Mouse (Mus musculus) telencephalon, adult 2 months (tissue): Measurements from ENCODE around the gene Cand1.

Experiments used
- DNase-seq: peaks from one replicate; pipeline ENCODE4 v3.0.0-alpha.2; 2011; ENCODE audit warnings: low read depth, low spot score

The Cand1 gene

DNA sequence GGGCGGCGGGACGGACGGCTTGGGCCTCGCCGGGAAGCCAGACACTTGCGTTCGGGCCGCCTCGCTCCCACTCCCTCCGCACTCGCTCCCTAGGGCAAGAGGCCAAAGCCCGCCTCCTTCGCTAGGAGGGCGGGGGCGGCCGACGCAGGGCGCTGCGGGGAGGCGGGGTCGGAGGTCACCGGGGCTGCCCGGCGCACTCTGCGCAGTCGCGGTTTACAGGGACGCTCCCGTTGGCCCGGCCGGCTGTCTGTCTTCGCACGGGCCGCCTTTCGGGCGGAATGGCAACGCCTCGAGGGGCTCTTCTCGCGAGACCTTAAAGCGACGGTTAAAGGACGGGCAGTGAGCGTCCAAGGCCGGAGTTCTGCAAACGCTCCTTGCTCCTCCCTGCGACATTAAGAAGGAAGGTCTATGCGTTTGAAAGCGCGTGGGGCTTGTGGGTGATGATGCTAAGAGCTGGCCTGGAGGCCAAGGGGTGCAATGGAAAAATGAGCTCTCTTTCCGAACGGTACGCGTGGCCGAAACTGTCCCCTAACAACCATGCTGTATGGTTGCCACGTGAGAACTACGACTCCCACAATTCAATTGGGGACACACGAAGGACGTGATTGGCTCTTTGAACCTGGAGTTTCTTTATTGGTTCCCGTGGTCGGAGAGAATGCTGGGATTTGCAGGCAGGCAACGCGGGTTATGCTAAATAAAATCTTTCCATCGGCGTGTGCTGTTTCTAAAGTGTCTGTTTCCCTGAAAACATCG lies at the start of gene Cand1:
Cand1 (minus strand) TSS at position 87 of the 753 bp plus-strand sequence.
- peak; percentile 99 for DNase-seq

- no peak for DNase-seq
Measured at GRCm38 (mm10) chr10:119278871-119279270, 39.0 kb upstream of the Cand1 start.

- no peak for DNase-seq
Measured at GRCm38 (mm10) chr10:119274333-119274732, 34.5 kb upstream of the Cand1 start.

GRCm38 (mm10) chr10:119272536-119272935 lies 32.7 kb upstream of the Cand1 start:
- no peak for DNase-seq

GRCm38 (mm10) chr10:119272005-119272404 lies 32.1 kb upstream of the Cand1 start:
- no peak for DNase-seq

DNA sequence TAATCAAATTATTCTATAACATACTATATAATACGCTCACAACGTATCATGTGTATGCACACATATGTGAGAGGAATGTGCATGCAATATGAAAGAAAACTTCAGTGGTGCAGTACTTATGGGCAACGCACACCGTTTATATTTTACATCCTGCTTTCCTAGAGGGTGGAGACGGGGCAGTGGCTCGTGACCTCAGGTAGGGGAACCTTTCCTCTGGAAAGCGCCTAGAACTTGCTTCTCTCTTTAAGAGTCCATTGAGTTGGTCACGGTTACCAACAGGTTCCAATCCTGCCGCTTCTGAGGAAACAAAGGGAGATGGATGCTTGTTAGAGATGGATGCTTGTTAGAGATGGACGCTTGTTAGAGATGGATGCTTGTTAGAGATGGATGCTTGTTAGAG lies 31.2 kb upstream of the Cand1 start:
- no peak for DNase-seq

GRCm38 (mm10) chr10:119270384-119270985 lies 30.6 kb upstream of the Cand1 start:
- DNase-seq, result no peak

GRCm38 (mm10) chr10:119264761-119265160 lies 24.9 kb upstream of the Cand1 start:
- no peak for DNase-seq

DNA sequence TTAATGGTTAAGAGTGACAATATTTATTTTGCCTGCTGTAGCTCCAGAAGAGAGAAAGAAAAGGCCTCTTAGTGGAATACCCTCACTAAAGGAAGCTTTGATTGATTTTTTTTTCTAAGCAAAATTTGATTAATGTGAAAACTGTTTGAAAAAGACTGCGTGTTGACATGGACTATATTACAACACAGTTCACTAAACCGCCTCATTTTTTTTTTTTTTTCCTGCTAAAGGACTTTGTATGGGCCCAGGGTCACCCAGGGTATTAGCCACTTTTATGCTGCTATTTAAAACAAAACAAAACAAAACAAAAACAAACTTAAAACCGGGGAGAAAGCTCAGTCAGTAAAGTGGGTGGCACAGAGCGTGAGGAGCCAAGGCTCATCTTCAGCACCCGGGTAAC lies 23.0 kb upstream of the Cand1 start:
- DNase-seq, result no peak

DNA sequence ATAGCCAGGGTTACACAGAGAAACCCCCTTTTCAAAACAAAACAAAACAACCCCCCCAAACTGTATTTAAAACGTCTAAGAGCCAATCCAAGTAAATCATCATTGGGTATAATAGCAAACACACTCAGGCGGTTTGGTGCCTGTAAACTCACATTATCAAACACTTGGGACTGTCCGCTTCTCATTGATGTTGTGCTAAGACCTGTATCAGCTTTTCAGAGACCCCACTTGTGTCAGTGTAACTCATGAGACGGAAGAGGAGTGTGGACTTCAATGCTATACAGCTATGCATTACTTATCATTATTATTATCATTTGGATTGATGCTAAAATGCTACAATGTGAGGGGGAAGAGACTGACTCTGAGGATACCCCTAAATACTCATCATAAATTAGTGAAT lies 18.0 kb upstream of the Cand1 start:
- DNase-seq, result no peak

GRCm38 (mm10) chr10:119244146-119244545 lies 4.3 kb upstream of the Cand1 start:
- no peak for DNase-seq

DNA sequence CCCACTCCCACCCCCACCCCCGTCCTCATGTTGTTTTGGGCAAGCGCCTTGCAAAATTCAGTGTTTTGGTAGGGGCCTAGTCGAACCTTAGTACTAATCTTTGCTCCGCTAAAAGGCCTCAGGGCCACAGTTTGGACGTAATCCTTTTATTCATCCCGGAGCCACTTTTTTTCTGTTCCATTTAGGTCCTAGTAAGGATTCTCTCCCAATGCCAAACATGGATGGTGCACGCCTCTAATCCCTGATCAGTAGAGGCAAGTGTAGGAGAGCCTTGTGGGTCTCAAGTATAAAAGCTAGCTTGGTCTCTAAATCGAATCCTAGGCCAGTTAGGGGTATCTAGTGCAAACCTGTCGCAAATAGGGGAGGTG lies 851 bp upstream of the Cand1 start:
- no peak for DNase-seq

- DNase-seq, result no peak
Measured at GRCm38 (mm10) chr10:119239633-119239968, 254 bp downstream of the Cand1 start.

- DNase-seq, result no peak
Measured at GRCm38 (mm10) chr10:119238985-119239631, 747 bp downstream of the Cand1 start.

DNA sequence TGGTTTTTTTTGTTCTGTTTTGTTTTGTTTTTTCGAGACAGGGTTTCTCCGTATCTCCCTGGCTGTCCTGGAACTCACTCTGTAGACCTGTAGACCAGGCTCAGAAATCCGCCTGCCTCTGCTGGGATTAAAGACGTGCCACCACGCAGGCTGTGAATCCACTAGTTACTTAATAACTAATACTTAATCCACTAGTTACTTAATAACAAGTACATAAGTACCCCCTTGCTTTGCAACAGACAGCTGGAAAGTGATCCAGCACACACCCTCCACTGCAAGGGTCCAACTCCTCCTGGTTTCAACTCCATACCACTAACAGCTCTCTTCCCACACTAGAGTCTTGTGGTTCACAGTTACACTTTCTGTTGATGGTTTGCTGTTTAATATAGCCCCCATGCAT lies 8.3 kb downstream of the Cand1 start:
- DNase-seq, result no peak

DNA sequence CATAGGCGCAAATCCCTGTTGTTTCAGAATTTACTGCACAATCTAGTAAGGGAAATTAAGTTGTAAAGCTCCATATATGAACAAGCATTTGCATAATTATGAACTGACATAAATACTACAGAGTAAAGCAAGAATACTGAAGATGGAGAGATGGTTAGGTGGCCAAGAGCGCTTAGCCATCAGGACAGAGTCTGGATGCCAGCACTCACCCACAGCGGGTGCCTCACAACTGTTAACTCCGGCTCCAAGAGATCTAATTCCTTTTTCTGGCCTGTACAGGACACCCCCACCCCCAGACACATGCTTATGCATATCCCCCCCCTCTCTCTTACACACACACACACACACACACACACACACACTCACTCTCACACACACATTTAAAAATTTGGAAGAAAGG lies 9.2 kb downstream of the Cand1 start:
- DNase-seq, result no peak

- DNase-seq, result no peak
Measured at GRCm38 (mm10) chr10:119230074-119230669, 9.7 kb downstream of the Cand1 start.

GRCm38 (mm10) chr10:119223686-119224085 lies 16.2 kb downstream of the Cand1 start:
- no peak for DNase-seq

DNA sequence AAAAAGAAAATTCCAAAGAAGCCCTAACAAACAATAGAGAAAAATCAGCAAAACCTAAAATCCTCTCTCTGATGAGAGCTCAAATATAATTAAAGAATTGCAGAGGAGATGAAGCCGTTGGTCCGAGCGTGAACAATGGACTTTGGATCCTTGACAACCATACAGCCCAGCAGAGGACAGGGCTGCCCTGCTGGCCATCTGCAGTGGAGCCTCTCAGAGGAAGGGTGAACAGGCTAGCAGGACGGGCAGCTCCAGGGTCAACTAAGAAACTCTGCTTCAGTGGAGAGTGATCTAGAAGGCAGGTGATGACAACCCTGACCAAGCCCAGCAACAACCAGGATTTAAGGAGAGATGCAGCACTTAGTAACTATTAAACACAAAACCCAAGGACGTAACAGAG lies 18.2 kb downstream of the Cand1 start:
- no peak for DNase-seq

DNA sequence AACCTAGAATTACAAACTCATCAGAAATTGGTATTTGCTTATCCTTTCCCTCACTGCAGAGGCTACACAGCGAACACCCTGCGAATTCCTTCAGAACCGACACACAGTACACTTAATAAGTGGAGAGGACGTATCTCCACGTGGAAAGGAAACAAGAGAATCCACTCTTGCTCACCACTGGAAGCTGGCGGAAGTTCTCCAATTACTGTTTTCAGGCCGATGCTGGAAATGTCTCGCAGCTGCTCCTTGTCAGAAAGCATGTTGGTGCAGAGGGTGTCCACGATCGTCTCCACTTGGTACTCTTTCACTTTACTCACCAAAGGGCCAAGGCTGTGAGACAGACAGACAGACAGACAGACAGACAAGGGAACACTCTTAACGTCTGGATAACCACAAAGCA lies 20.4 kb downstream of the Cand1 start:
- DNase-seq, result no peak

DNA sequence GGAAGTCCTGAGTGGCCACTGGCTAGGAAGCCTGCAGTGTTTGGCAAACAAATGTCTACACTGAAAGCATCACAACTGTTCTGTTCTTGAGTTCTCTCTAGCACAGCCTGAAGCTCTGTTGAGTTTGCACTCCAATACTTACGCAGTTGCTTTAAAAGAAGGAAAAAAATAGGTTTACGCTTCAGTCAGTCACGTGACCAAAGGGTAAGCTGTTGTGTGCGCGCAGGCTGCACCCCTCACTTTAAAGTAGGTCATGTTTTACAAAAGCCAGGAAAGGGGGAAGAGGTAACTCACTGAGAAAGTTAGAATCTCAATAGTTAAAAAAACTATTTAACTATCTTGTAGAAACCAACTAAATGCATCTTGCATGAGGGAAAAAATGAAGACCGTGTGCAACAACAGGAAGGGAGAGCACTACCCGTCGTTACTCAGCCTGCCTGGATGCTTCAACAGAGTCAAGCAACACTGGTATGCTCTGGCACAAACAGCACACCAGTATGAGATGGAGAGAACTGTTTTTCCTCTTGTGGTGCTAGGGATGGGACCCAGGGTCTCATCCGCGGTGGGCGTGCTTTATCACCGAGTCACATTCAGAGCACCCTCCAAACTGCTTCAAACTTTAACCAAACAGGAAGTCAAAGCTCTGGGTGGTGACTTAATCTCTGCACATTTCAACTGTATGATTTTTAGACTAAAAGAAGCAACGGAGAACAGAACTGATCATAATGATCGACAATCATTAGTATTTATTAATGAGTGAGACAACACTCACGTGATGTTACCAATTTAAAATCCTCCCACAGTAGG lies 21.4 kb downstream of the Cand1 start:
- DNase-seq, result no peak

DNA sequence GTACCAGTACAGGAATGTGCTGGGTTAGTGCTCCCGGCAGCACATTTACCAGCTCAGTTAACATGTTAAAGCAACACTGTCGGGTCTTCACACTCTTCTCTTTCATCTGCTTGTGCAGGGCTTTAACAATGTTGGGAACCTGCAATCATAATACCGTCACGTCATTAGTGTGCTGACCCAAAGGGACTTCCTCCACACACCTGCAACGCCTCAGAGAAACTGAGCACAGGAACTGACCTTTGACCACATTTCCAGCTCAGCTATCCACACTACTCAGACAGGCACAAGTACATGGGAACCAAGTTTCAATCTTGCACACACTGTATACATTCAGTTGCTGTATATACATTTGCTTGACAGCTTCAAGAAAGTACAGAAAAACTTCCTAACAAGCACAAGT lies 27.4 kb downstream of the Cand1 start:
- no peak for DNase-seq
